Mouse (Mus musculus): Measurements from ENCODE around the gene Il1rl2. TPM values are rescaled to one million over a fixed set of nuclear protein-coding genes. Genes with fewer than 3 reads are reported as not detected.
A peak's percentile ranks its signal among the peaks of the same experiment; 100 is the strongest.

Il1rl2 gene
- total and polyA plus RNA-seq, 2 experiments: 0.06 to 0.37 TPM

GRCm38 (mm10) chr1:40372951-40373350 is 48.5 kb downstream of the Il1rl2 start:
- Histone ChIP-seq H3K36me3 (ENCODE audit: control insufficient read depth, insufficient read depth, low read length) (no peaks in the 10 kb centered on the region), H3K4me1 (ENCODE audit: control insufficient read depth, insufficient read depth, low read length) (no peaks in the 10 kb centered on the region), H3K4me3 (ENCODE audit: insufficient read depth, low read depth, low read length) (no peak overlapping the region), H3K27me3 (ENCODE audit: control insufficient read depth, insufficient read depth, low read length) (no peaks in the 10 kb centered on the region), H3K27ac (replicated peaks; ENCODE audit: insufficient read depth, low read depth, low read length) (no peak overlapping the region), H3K9ac (ENCODE audit: low read depth, low read length) (no peak overlapping the region), H3K79me2 (ENCODE audit: control insufficient read depth, insufficient read depth, low read length) (no peaks in the 10 kb centered on the region)
- TF ChIP-seq POLR2A (IDR thresholded peaks at IDR 0.05; ENCODE audit: extremely low read depth, insufficient read depth, low read length) (no peak), CTCF (IDR thresholded peaks at IDR 0.05; ENCODE audit: low read depth, low read length) (no peak)
- WGBS: 85% methylated on average over 3 of the region's 3 CpGs
- DNase-seq (ENCODE audit: extremely low read depth, low read depth, low spot score): no peak

GRCm38 (mm10) chr1:40375148-40375547 is 50.7 kb downstream of the Il1rl2 start:
- no peak for TF ChIP-seq POLR2A (IDR thresholded peaks at IDR 0.05; ENCODE audit: extremely low read depth, insufficient read depth, low read length)
- Histone ChIP-seq H3K27ac (replicated peaks; ENCODE audit: insufficient read depth, low read depth, low read length) (no peak overlapping the region), H3K4me3 (ENCODE audit: insufficient read depth, low read depth, low read length) (no peak overlapping the region), H3K4me1 (ENCODE audit: control insufficient read depth, insufficient read depth, low read length) (no peaks in the 10 kb centered on the region), H3K79me2 (ENCODE audit: control insufficient read depth, insufficient read depth, low read length) (no peaks in the 10 kb centered on the region), H3K36me3 (ENCODE audit: control insufficient read depth, insufficient read depth, low read length) (no peaks in the 10 kb centered on the region), H3K27me3 (ENCODE audit: control insufficient read depth, insufficient read depth, low read length) (no peaks in the 10 kb centered on the region), H3K9ac (ENCODE audit: low read depth, low read length) (no peak overlapping the region)
- WGBS: 24% methylated on average over 4 of the region's 4 CpGs
- DNase-seq (ENCODE audit: extremely low read depth, low read depth, low spot score): peak; percentile 6

GRCm38 (mm10) chr1:40376745-40377144 is 52.3 kb downstream of the Il1rl2 start:
- Histone ChIP-seq H3K9ac (ENCODE audit: low read depth, low read length) (no peak overlapping the region), H3K79me2 (ENCODE audit: control insufficient read depth, insufficient read depth, low read length) (no peaks in the 10 kb centered on the region), H3K4me3 (ENCODE audit: insufficient read depth, low read depth, low read length) (no peak overlapping the region), H3K4me1 (ENCODE audit: control insufficient read depth, insufficient read depth, low read length) (no peaks in the 10 kb centered on the region), H3K27ac (replicated peaks; ENCODE audit: insufficient read depth, low read depth, low read length) (no peak overlapping the region), H3K36me3 (ENCODE audit: control insufficient read depth, insufficient read depth, low read length) (no peaks in the 10 kb centered on the region), H3K27me3 (ENCODE audit: control insufficient read depth, insufficient read depth, low read length) (no peaks in the 10 kb centered on the region)
- 74% methylated on average over 7 of the region's 7 CpGs for WGBS
- DNase-seq (ENCODE audit: extremely low read depth, low read depth, low spot score): no peak
- TF ChIP-seq CTCF (IDR thresholded peaks at IDR 0.05; ENCODE audit: low read depth, low read length) (no peak), POLR2A (IDR thresholded peaks at IDR 0.05; ENCODE audit: extremely low read depth, insufficient read depth, low read length) (no peak)

- Histone ChIP-seq H3K27ac (replicated peaks; ENCODE audit: insufficient read depth, low read depth, low read length) (no peak overlapping the region), H3K36me3 (ENCODE audit: control insufficient read depth, insufficient read depth, low read length) (no peaks in the 10 kb centered on the region), H3K4me3 (ENCODE audit: insufficient read depth, low read depth, low read length) (no peak overlapping the region), H3K79me2 (ENCODE audit: control insufficient read depth, insufficient read depth, low read length) (no peaks in the 10 kb centered on the region), H3K9ac (ENCODE audit: low read depth, low read length) (no peak overlapping the region), H3K4me1 (ENCODE audit: control insufficient read depth, insufficient read depth, low read length) (no peaks in the 10 kb centered on the region), H3K27me3 (ENCODE audit: control insufficient read depth, insufficient read depth, low read length) (no peaks in the 10 kb centered on the region)
- WGBS: 16% methylated on average over 8 of the region's 8 CpGs
- peak; percentile 94 for TF ChIP-seq CTCF (IDR thresholded peaks at IDR 0.05; ENCODE audit: low read depth, low read length)
- no peak for TF ChIP-seq POLR2A (IDR thresholded peaks at IDR 0.05; ENCODE audit: extremely low read depth, insufficient read depth, low read length)
- DNase-seq (ENCODE audit: extremely low read depth, low read depth, low spot score): peak; percentile 22
Observed at GRCm38 (mm10) chr1:40378794-40379193, 54.4 kb downstream of the Il1rl2 start.

GRCm38 (mm10) chr1:40380111-40380510 is 55.7 kb downstream of the Il1rl2 start:
- Histone ChIP-seq H3K27me3 (ENCODE audit: control insufficient read depth, insufficient read depth, low read length) (no peaks in the 10 kb centered on the region), H3K36me3 (ENCODE audit: control insufficient read depth, insufficient read depth, low read length) (no peaks in the 10 kb centered on the region), H3K9ac (ENCODE audit: low read depth, low read length) (no peak overlapping the region), H3K4me3 (ENCODE audit: insufficient read depth, low read depth, low read length) (no peak overlapping the region), H3K4me1 (ENCODE audit: control insufficient read depth, insufficient read depth, low read length) (no peaks in the 10 kb centered on the region), H3K27ac (replicated peaks; ENCODE audit: insufficient read depth, low read depth, low read length) (no peak overlapping the region), H3K79me2 (ENCODE audit: control insufficient read depth, insufficient read depth, low read length) (no peaks in the 10 kb centered on the region)
- 47% methylated on average over 6 of the region's 6 CpGs for whole genome bisulfite sequencing
- DNase-seq (ENCODE audit: extremely low read depth, low read depth, low spot score): peak; percentile 43
- TF ChIP-seq CTCF (IDR thresholded peaks at IDR 0.05; ENCODE audit: low read depth, low read length) (peak; percentile 34), POLR2A (IDR thresholded peaks at IDR 0.05; ENCODE audit: extremely low read depth, insufficient read depth, low read length) (no peak)

GRCm38 (mm10) chr1:40380990-40381389 is 56.6 kb downstream of the Il1rl2 start:
- no peak overlapping the region for H3K27ac ChIP-seq (replicated peaks; ENCODE audit: insufficient read depth, low read depth, low read length)
- H3K9ac ChIP-seq (ENCODE audit: low read depth, low read length): no peak overlapping the region
- no peaks in the 10 kb centered on the region for H3K79me2 ChIP-seq (ENCODE audit: control insufficient read depth, insufficient read depth, low read length)
- no peaks in the 10 kb centered on the region for H3K4me1 ChIP-seq (ENCODE audit: control insufficient read depth, insufficient read depth, low read length)
- no peaks in the 10 kb centered on the region for H3K27me3 ChIP-seq (ENCODE audit: control insufficient read depth, insufficient read depth, low read length)
- TF ChIP-seq POLR2A (IDR thresholded peaks at IDR 0.05; ENCODE audit: extremely low read depth, insufficient read depth, low read length) (no peak), CTCF (IDR thresholded peaks at IDR 0.05; ENCODE audit: low read depth, low read length) (no peak)
- no peak overlapping the region for H3K4me3 ChIP-seq (ENCODE audit: insufficient read depth, low read depth, low read length)
- H3K36me3 ChIP-seq (ENCODE audit: control insufficient read depth, insufficient read depth, low read length): no peaks in the 10 kb centered on the region
- no peak for DNase-seq (ENCODE audit: extremely low read depth, low read depth, low spot score)
- 76% methylated on average over 11 of the region's 11 CpGs for WGBS
